Mouse (Mus musculus): ENCODE results near the gene Tubb3. TPM values are rescaled to one million over a fixed set of nuclear protein-coding genes. Genes with fewer than 3 reads are reported as not detected.

Tubb3 gene
- polyA plus RNA-seq, 1 experiment = 140 TPM

Other genes with a start within 250 kb of the Tubb3 start
- gene Dpep1, start 225.2 kb upstream of the Tubb3 start, polyA plus RNA-seq (2012; fragmentation: generic; extraction: Trizol) = 0.92 TPM
- 94.4 TPM for gene Chmp1a, start 198.7 kb upstream of the Tubb3 start, polyA plus RNA-seq (2012; fragmentation: generic; extraction: Trizol)
- gene Spata33, start 198.6 kb upstream of the Tubb3 start, polyA plus RNA-seq (2012; fragmentation: generic; extraction: Trizol) = 1.1 TPM
- gene Cdk10, start 186.6 kb upstream of the Tubb3 start, polyA plus RNA-seq (2012; fragmentation: generic; extraction: Trizol) = 23.8 TPM
- gene Spata2l, start 175.2 kb upstream of the Tubb3 start, polyA plus RNA-seq (2012; fragmentation: generic; extraction: Trizol) = 0.89 TPM
- gene Zfp276, start 157.2 kb upstream of the Tubb3 start, polyA plus RNA-seq (2012; fragmentation: generic; extraction: Trizol) = 10.6 TPM
- 8.5 TPM for gene Vps9d1, start 157.1 kb upstream of the Tubb3 start, polyA plus RNA-seq (2012; fragmentation: generic; extraction: Trizol)
- gene Fanca, start 92.8 kb upstream of the Tubb3 start, polyA plus RNA-seq (2012; fragmentation: generic; extraction: Trizol) = 14.0 TPM
- 5.1 TPM for gene Spire2, start 78.7 kb upstream of the Tubb3 start, polyA plus RNA-seq (2012; fragmentation: generic; extraction: Trizol)
- gene Tcf25, start 37.7 kb upstream of the Tubb3 start, polyA plus RNA-seq (2012; fragmentation: generic; extraction: Trizol) = 128 TPM
- 0.01 TPM for gene Mc1r, start 4.3 kb upstream of the Tubb3 start, polyA plus RNA-seq (2012; fragmentation: generic; extraction: Trizol)
- 23.9 TPM for gene Def8, start 12.1 kb downstream of the Tubb3 start, polyA plus RNA-seq (2012; fragmentation: generic; extraction: Trizol)
- gene Afg3l1, start 66.5 kb downstream of the Tubb3 start, polyA plus RNA-seq (2012; fragmentation: generic; extraction: Trizol) = 35.9 TPM
- gene Dbndd1, start 104.0 kb downstream of the Tubb3 start, polyA plus RNA-seq (2012; fragmentation: generic; extraction: Trizol) = 1.5 TPM
- gene Gas8, start 107.4 kb downstream of the Tubb3 start, polyA plus RNA-seq (2012; fragmentation: generic; extraction: Trizol) = 29.8 TPM
- 22.7 TPM for gene Rhou, start 242.5 kb downstream of the Tubb3 start, polyA plus RNA-seq (2012; fragmentation: generic; extraction: Trizol)

All from C2C12 (cell line).